Mouse (Mus musculus) MEL (cell line): Measurements from ENCODE around the gene Dusp2. TPM values are rescaled to one million over a fixed set of nuclear protein-coding genes. Genes with fewer than 3 reads are reported as not detected.

Source experiments
- DNase-seq: peaks from one replicate; pipeline ENCODE4 v3.0.0; 2011; ENCODE audit warnings: low read depth, low spot score
- H3K27ac ChIP-seq: 2 replicates; pipeline ENCODE4 v1.5.1; 2012; ENCODE audit warnings: low read depth, mild to moderate bottlenecking, control low read depth, low read length, moderate library complexity; ENCODE audit not compliant: control insufficient read depth
- H3K27me3 ChIP-seq, 2 experiments: fragments of 150-350 bp in 1 of 2; sonication (generic) in 1 of 2; 2 replicates each; pipeline ENCODE4 v1.6.1; 2012; ENCODE audit warnings: low read length in 2 of 2, mild to moderate bottlenecking in 2 of 2, improper control_type of control experiment in 1 of 2, moderate library complexity in 1 of 2; ENCODE audit not compliant: insufficient read depth in 2 of 2, control insufficient read depth in 1 of 2
- H3K36me3 ChIP-seq, 2 experiments: 2 replicates each; pipeline ENCODE4 v1.6.1; 2012 to 2014; ENCODE audit warnings: low read length in 2 of 2, improper control_type of control experiment in 1 of 2, inconsistent platforms in 1 of 2, mild to moderate bottlenecking in 1 of 2; ENCODE audit not compliant: insufficient read depth in 2 of 2, control insufficient read depth in 1 of 2
- H3K4me1 ChIP-seq, 2 experiments: fragments of 150-350 bp in 1 of 2; sonication (generic) in 1 of 2; 2 replicates each; pipeline ENCODE4 v1.6.1; 2012; ENCODE audit warnings: low read length in 2 of 2, improper control_type of control experiment in 1 of 2, mild to moderate bottlenecking in 1 of 2; ENCODE audit not compliant: insufficient read depth in 2 of 2, control insufficient read depth in 1 of 2
- H3K4me3 ChIP-seq, 2 experiments: fragments of 150-350 bp in 1 of 2; sonication (generic) in 1 of 2; 2 replicates each; pipeline ENCODE4 v1.5.1; 2012; ENCODE audit warnings: low read depth in 2 of 2, low read length in 2 of 2, mild to moderate bottlenecking in 2 of 2, moderate library complexity in 2 of 2, control low read depth in 1 of 2, improper control_type of control experiment in 1 of 2; ENCODE audit not compliant: control insufficient read depth in 1 of 2, insufficient read depth in 1 of 2
- H3K79me2 ChIP-seq: 2 replicates; pipeline ENCODE4 v1.6.1; 2012; ENCODE audit warnings: mild to moderate bottlenecking, low read length, moderate library complexity; ENCODE audit not compliant: control insufficient read depth, poor library complexity, insufficient read depth
- H3K9ac ChIP-seq: 2 replicates; pipeline ENCODE4 v1.6.1; 2012; ENCODE audit warnings: low read depth, mild to moderate bottlenecking, control low read depth, low read length, moderate library complexity; ENCODE audit not compliant: control insufficient read depth, poor library complexity, severe bottlenecking
- H3K9me3 ChIP-seq: fragments of 150-350 bp; sonication (generic); replicated peaks from 2 replicates; pipeline ENCODE4 v1.6.1; 2012; ENCODE audit warnings: mild to moderate bottlenecking, low read length, improper control_type of control experiment, moderate library complexity; ENCODE audit not compliant: insufficient read depth
- CTCF ChIP-seq, 3 experiments: IDR thresholded peaks in 2 of 3; conservative IDR thresholded peaks in 1 of 3; 2 replicates each; pipeline ENCODE4 v1.5.1; 2011 to 2012; ENCODE audit warnings: low read length in 3 of 3, low read depth in 2 of 3, mild to moderate bottlenecking in 2 of 3, improper control_type of control experiment in 1 of 3, inconsistent platforms in 1 of 3, mixed read lengths in 1 of 3, moderate library complexity in 1 of 3; ENCODE audit not compliant: control insufficient read depth in 1 of 3, insufficient read depth in 1 of 3, poor library complexity in 1 of 3, severe bottlenecking in 1 of 3
- E2F4 ChIP-seq: IDR thresholded peaks from 2 replicates; pipeline ENCODE4 v1.6.1; 2011; ENCODE audit warnings: low read depth, low read length, improper control_type of control experiment, borderline replicate concordance
- ELF1 ChIP-seq: IDR thresholded peaks from 2 replicates; pipeline ENCODE4 v1.6.1; 2014; ENCODE audit warnings: low read depth, mild to moderate bottlenecking, inconsistent platforms, low read length, improper control_type of control experiment, moderate library complexity
- ETS1 ChIP-seq: IDR thresholded peaks from 2 replicates; pipeline ENCODE4 v1.6.1; 2012; ENCODE audit warnings: low read depth, mild to moderate bottlenecking, inconsistent platforms, low read length, improper control_type of control experiment, moderate library complexity
- HCFC1 ChIP-seq: IDR thresholded peaks from 2 replicates; pipeline ENCODE4 v1.6.1; 2012; ENCODE audit warnings: low read depth, mild to moderate bottlenecking, inconsistent platforms, low read length, improper control_type of control experiment, moderate library complexity
- JUND ChIP-seq: IDR thresholded peaks from 2 replicates; pipeline ENCODE4 v1.6.1; 2011; ENCODE audit warnings: low read depth, mild to moderate bottlenecking, improper control_type of control experiment, low read length
- KAT2A ChIP-seq: conservative IDR thresholded peaks from 2 replicates; pipeline ENCODE4 v1.6.1; 2012; ENCODE audit warnings: low read depth, low read length, improper control_type of control experiment, inconsistent platforms
- MAX ChIP-seq: IDR thresholded peaks from 2 replicates; pipeline ENCODE4 v1.6.1; 2011; ENCODE audit warnings: low read length, improper control_type of control experiment
- MYB ChIP-seq: IDR thresholded peaks from 2 replicates; pipeline ENCODE4 v1.6.1; 2011; ENCODE audit warnings: mild to moderate bottlenecking, low read depth, low read length, improper control_type of control experiment
- MYC ChIP-seq: IDR thresholded peaks from 2 replicates; pipeline ENCODE4 v1.6.1; 2011; ENCODE audit warnings: low read depth, mild to moderate bottlenecking, low read length, improper control_type of control experiment, moderate library complexity
- NRF1 ChIP-seq: IDR thresholded peaks from 2 replicates; pipeline ENCODE4 v1.6.1; 2014; ENCODE audit warnings: low read depth, mild to moderate bottlenecking, inconsistent platforms, low read length, improper control_type of control experiment, moderate library complexity; ENCODE audit not compliant: poor library complexity, insufficient read depth, severe bottlenecking
- POLR2AphosphoS2 ChIP-seq: IDR thresholded peaks from 2 replicates; pipeline ENCODE4 v1.6.1; 2011; ENCODE audit warnings: low read length, improper control_type of control experiment
- RCOR1 ChIP-seq: IDR thresholded peaks from 2 replicates; pipeline ENCODE4 v1.6.1; 2012; ENCODE audit warnings: low read depth, mild to moderate bottlenecking, inconsistent platforms, low read length, improper control_type of control experiment
- TAL1 ChIP-seq: IDR thresholded peaks from 2 replicates; pipeline ENCODE4 v1.6.1; 2012; ENCODE audit warnings: mild to moderate bottlenecking, inconsistent platforms, low read length, moderate library complexity, mixed read lengths
- TBP ChIP-seq: IDR thresholded peaks from 2 replicates; pipeline ENCODE4 v1.8.0; 2011; ENCODE audit warnings: low read depth, low read length, improper control_type of control experiment
- TCF12 ChIP-seq: IDR thresholded peaks from 2 replicates; pipeline ENCODE4 v1.6.1; 2014; ENCODE audit warnings: low read depth, mild to moderate bottlenecking, inconsistent platforms, low read length, improper control_type of control experiment, moderate library complexity
- USF1 ChIP-seq: IDR thresholded peaks from 2 replicates; pipeline ENCODE4 v1.6.1; 2014; ENCODE audit warnings: low read depth, mild to moderate bottlenecking, inconsistent platforms, low read length, improper control_type of control experiment, moderate library complexity
- USF2 ChIP-seq, 2 experiments: IDR thresholded peaks; 2 replicates each; pipeline ENCODE4 v1.6.1; 2011 to 2012; ENCODE audit warnings: improper control_type of control experiment in 2 of 2, low read length in 2 of 2, borderline replicate concordance in 1 of 2, inconsistent platforms in 1 of 2, low read depth in 1 of 2, mild to moderate bottlenecking in 1 of 2; ENCODE audit not compliant: insufficient read depth in 1 of 2
- ZC3H11A ChIP-seq: IDR thresholded peaks from 2 replicates; pipeline ENCODE4 v1.6.1; 2012; ENCODE audit warnings: low read depth, mild to moderate bottlenecking, inconsistent platforms, low read length, improper control_type of control experiment
- ZMIZ1 ChIP-seq: IDR thresholded peaks from 2 replicates; pipeline ENCODE4 v1.6.1; 2012; ENCODE audit warnings: low read depth, mild to moderate bottlenecking, inconsistent platforms, low read length, improper control_type of control experiment, moderate library complexity
- polyA plus RNA-seq, 2 experiments: library from polyadenylated mRNA; stranded (reverse) in 1 of 2; unstranded in 1 of 2; fragments of >175 nt in 1 of 2; fragments of >200 nt in 1 of 2; gene quantifications; 2 replicates each; pipeline versions ENCODE4 v1.2.1 to v1.2.4; 2012; ENCODE audit warnings: low replicate concordance in 2 of 2, low read depth in 1 of 2; ENCODE audit not compliant: insufficient read length in 2 of 2, insufficient read depth in 1 of 2, missing spikeins in 1 of 2
- total RNA-seq: library from RNA; depleted of rRNA; stranded (reverse); fragments of 300-350 nt; gene quantifications from 2 replicates; pipeline ENCODE4 v1.2.3, GENCODE M21; 2012

The Dusp2 gene
- total and polyA plus RNA-seq, 3 experiments: 10.4 to 11.6 TPM; not detected in 1

GRCm38 (mm10) chr2:127310246-127310645 is 25.7 kb upstream of the Dusp2 start:
- Histone ChIP-seq H3K4me1 (no peaks in the 10 kb centered on the region), H3K27ac (no peak overlapping the region), H3K36me3 (no peaks in the 10 kb centered on the region), H3K27me3 (no peaks in the 10 kb centered on the region), H3K9ac (no peak overlapping the region), H3K4me3 (no peak overlapping the region), H3K79me2 (no peaks in the 10 kb centered on the region), H3K9me3 (no peaks in the 10 kb centered on the region)
- TF ChIP-seq E2F4: no peak
- TF ChIP-seq TBP: no peak
- DNase-seq: no peak

GRCm38 (mm10) chr2:127310685-127311084 is 25.3 kb upstream of the Dusp2 start:
- H3K4me3 ChIP-seq: no peak overlapping the region
- no peaks in the 10 kb centered on the region for H3K79me2 ChIP-seq
- H3K27me3 ChIP-seq: no peaks in the 10 kb centered on the region
- no peaks in the 10 kb centered on the region for H3K36me3 ChIP-seq
- DNase-seq: no peak
- H3K9ac ChIP-seq: no peak overlapping the region
- H3K27ac ChIP-seq: no peak overlapping the region
- no peaks in the 10 kb centered on the region for H3K4me1 ChIP-seq
- H3K9me3 ChIP-seq: no peaks in the 10 kb centered on the region
- TF ChIP-seq TCF12 (no peak), ELF1 (no peak), ETS1 (no peak), ZC3H11A (no peak), POLR2AphosphoS2 (no peak), ZMIZ1 (no peak), CTCF (IDR thresholded peaks at IDR 0.05 in 2 of 3, conservative IDR thresholded peaks at IDR 0.05 in 1 of 3; ENCODE audit: control insufficient read depth in 1 of 3, insufficient read depth in 1 of 3, low read depth in 2 of 3, low read length in 3 of 3, poor library complexity in 1 of 3, severe bottlenecking in 1 of 3) (no peak), JUND (no peak), MYC (no peak), HCFC1 (no peak), NRF1 (no peak), RCOR1 (no peak), USF1 (no peak), MAX (no peak), KAT2A (no peak), TAL1 (no peak), MYB (no peak), USF2 (IDR thresholded peaks at IDR 0.05; ENCODE audit: borderline replicate concordance in 1 of 2, insufficient read depth in 1 of 2, low read depth in 1 of 2, low read length in 2 of 2) (no peak)
